Mouse (Mus musculus): ENCODE data around the gene Rest.

GRCm38 (mm10) chr5:77254402-77254801 is 10.9 kb upstream of the Rest start:
- TF ChIP-seq GATA1 (IDR thresholded peaks at IDR 0.05; ENCODE audit: low read length) (no peak), TAL1 (IDR thresholded peaks at IDR 0.05; ENCODE audit: low read length) (no peak)
